Mouse (Mus musculus): ENCODE data around the gene Set. TPM values are rescaled to one million over a fixed set of nuclear protein-coding genes. Genes with fewer than 3 reads are reported as not detected.

The Set gene
- total and polyA plus RNA-seq, 3 experiments: 250 to 973 (median 580) TPM

- TF ChIP-seq E2F4 (IDR thresholded peaks at IDR 0.05; ENCODE audit: borderline replicate concordance, low read depth, low read length) (peak; percentile 46; the same call in 1 of the 2 replicates), NRF1 (IDR thresholded peaks at IDR 0.05; ENCODE audit: insufficient read depth, low read depth, low read length, poor library complexity, severe bottlenecking) (peak; percentile 90), USF2 (IDR thresholded peaks at IDR 0.05; ENCODE audit: borderline replicate concordance in 1 of 2, insufficient read depth in 1 of 2, low read depth in 1 of 2, low read length in 2 of 2) (peak in 1 of 2 experiments; percentile 52; a peak in 1 of 4 replicates), RAD21 (IDR thresholded peaks at IDR 0.05; ENCODE audit: low read depth, low read length) (no peak), ELF1 (IDR thresholded peaks at IDR 0.05; ENCODE audit: low read depth, low read length) (no peak), CHD1 (IDR thresholded peaks at IDR 0.05; ENCODE audit: low read depth, low read length) (no peak)
These were observed 9.1 kb downstream of the Set start (continued) for GRCm38 (mm10) chr2:30066046-30066901.

DNA sequence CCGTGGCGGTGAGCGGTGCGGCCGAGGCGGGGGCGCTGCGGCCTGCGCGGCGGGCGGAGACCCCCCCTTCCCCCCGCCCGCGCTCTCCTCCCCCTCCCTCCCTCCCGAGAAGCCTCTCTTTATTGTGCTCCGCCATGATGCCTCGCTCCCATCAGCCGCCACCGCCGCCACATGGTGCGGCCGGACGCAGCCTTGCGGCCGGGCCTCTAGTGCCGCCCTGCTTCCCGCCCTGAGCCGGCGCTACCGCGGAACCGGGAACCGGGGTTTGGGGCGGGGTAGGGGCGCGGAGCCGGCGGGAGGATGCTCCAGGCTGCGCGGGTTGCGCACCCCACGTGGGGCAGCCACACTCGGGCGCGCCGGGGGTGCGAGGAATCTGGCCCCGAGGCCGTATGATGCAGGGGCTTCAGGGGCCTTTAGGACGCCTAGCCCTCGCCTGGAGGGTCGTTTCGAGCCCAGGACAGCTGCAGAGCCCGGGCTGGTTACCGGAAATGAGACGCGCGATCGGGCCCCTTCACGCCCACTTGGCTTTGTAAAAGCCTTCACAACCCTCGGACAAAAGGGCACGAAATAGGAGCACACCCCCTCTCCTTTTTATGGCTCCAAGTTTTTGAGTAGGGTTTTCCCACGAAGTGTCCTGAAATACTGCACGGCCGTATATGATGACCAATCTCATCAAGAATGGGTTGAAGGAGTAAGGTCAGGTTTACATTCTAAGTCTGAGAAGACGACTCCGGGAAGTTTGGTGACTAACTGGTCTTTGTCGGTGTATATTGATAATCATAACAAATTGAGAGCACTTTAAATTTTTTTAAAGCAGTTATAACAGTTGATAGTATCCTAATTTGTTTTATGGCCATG, 10.1 kb downstream of the Set start:
- no peaks in the 10 kb centered on the region for H3K27me3 ChIP-seq (ENCODE audit: control insufficient read depth in 1 of 2, insufficient read depth in 2 of 2, low read length in 2 of 2)
- DNase-seq (ENCODE audit: low read depth, low spot score): peak; percentile 54
- peak overlapping the region; percentile 100 for H3K9ac ChIP-seq (ENCODE audit: control insufficient read depth, low read depth, low read length, poor library complexity, severe bottlenecking)
- H3K9me3 ChIP-seq (replicated peaks; ENCODE audit: insufficient read depth, low read length): no peaks in the 10 kb centered on the region
- H3K4me3 ChIP-seq (ENCODE audit: control insufficient read depth in 1 of 2, insufficient read depth in 1 of 2, low read depth in 2 of 2, low read length in 2 of 2): peak overlapping the region; percentile 98
- H3K27ac ChIP-seq (ENCODE audit: control insufficient read depth, low read depth, low read length): peak overlapping the region; percentile 85
- peaks cover 17 to 31% of the 10 kb centered on the region in 2 experiments for H3K36me3 ChIP-seq (ENCODE audit: control insufficient read depth in 1 of 2, insufficient read depth in 2 of 2, low read length in 2 of 2)
- peaks cover 65% of the 10 kb centered on the region for H3K79me2 ChIP-seq (ENCODE audit: control insufficient read depth, insufficient read depth, low read length, poor library complexity)
- H3K4me1 ChIP-seq (ENCODE audit: control insufficient read depth in 1 of 2, insufficient read depth in 2 of 2, low read length in 2 of 2): peaks cover 5 to 8% of the 10 kb centered on the region in 2 experiments; a peak in 2 of 4 replicates
- no peak for TF ChIP-seq ZMIZ1 (IDR thresholded peaks at IDR 0.05; ENCODE audit: low read depth, low read length)
- no peak for TF ChIP-seq BHLHE40 (IDR thresholded peaks at IDR 0.05; ENCODE audit: borderline replicate concordance, low read depth, low read length)
- TF ChIP-seq ZC3H11A (IDR thresholded peaks at IDR 0.05; ENCODE audit: low read depth, low read length): no peak
- no peak for TF ChIP-seq TBP (IDR thresholded peaks at IDR 0.05; ENCODE audit: low read depth, low read length)
- no peak for TF ChIP-seq UBTF (IDR thresholded peaks at IDR 0.05; ENCODE audit: borderline replicate concordance, insufficient read depth, low read depth, low read length)
- TF ChIP-seq MEF2A (IDR thresholded peaks at IDR 0.05; ENCODE audit: extremely low read depth, insufficient replicate concordance, low read depth, low read length, poor library complexity, severe bottlenecking): no peak
- TF ChIP-seq MAZ (IDR thresholded peaks at IDR 0.05; ENCODE audit: low read depth, low read length): no peak
- peak; percentile 65 for TF ChIP-seq SIN3A (IDR thresholded peaks at IDR 0.05; ENCODE audit: low read length)
- TF ChIP-seq USF1 (IDR thresholded peaks at IDR 0.05; ENCODE audit: low read depth, low read length): no peak
- no peak for TF ChIP-seq TCF12 (IDR thresholded peaks at IDR 0.05; ENCODE audit: low read depth, low read length)
- TF ChIP-seq ELF1 (IDR thresholded peaks at IDR 0.05; ENCODE audit: low read depth, low read length): no peak
- peak in 1 of 2 experiments; percentile 43; a peak in 1 of 4 replicates for TF ChIP-seq POLR2A (IDR thresholded peaks at IDR 0.05; ENCODE audit: control insufficient read depth in 1 of 2, insufficient read depth in 1 of 2, low read depth in 1 of 2, low read length in 2 of 2, poor library complexity in 1 of 2)
- no peak for TF ChIP-seq POLR2AphosphoS5 (IDR thresholded peaks at IDR 0.05; ENCODE audit: borderline replicate concordance, low read depth, low read length)
- TF ChIP-seq NELFE (IDR thresholded peaks at IDR 0.05; ENCODE audit: low read depth, low read length): no peak
- TF ChIP-seq POLR2AphosphoS2 (IDR thresholded peaks at IDR 0.05; ENCODE audit: low read length): peak; percentile 50
- no peak for TF ChIP-seq E2F4 (IDR thresholded peaks at IDR 0.05; ENCODE audit: borderline replicate concordance, low read depth, low read length)
- no peak for TF ChIP-seq USF2 (IDR thresholded peaks at IDR 0.05; ENCODE audit: borderline replicate concordance in 1 of 2, insufficient read depth in 1 of 2, low read depth in 1 of 2, low read length in 2 of 2)
- no peak for TF ChIP-seq NRF1 (IDR thresholded peaks at IDR 0.05; ENCODE audit: insufficient read depth, low read depth, low read length, poor library complexity, severe bottlenecking)
- no peak for TF ChIP-seq GABPA (IDR thresholded peaks at IDR 0.05; ENCODE audit: low read depth, low read length)
- TF ChIP-seq GATA1 (IDR thresholded peaks at IDR 0.05; ENCODE audit: low read depth, low read length): no peak
- TF ChIP-seq HCFC1 (IDR thresholded peaks at IDR 0.05; ENCODE audit: low read depth, low read length): peak; percentile 23; the same call in 1 of the 2 replicates
- no peak for TF ChIP-seq SMC3 (IDR thresholded peaks at IDR 0.05; ENCODE audit: low read depth, low read length)
- TF ChIP-seq MXI1 (IDR thresholded peaks at IDR 0.05; ENCODE audit: low read depth, low read length): peak; percentile 66; the same call in 1 of the 2 replicates
- no peak for TF ChIP-seq ETS1 (IDR thresholded peaks at IDR 0.05; ENCODE audit: low read depth, low read length)
- no peak for TF ChIP-seq RAD21 (IDR thresholded peaks at IDR 0.05; ENCODE audit: low read depth, low read length)
- TF ChIP-seq ZKSCAN1 (IDR thresholded peaks at IDR 0.05; ENCODE audit: low read depth, low read length): no peak
- no peak for TF ChIP-seq MYB (IDR thresholded peaks at IDR 0.05; ENCODE audit: low read depth, low read length)
- no peak for TF ChIP-seq EP300 (IDR thresholded peaks at IDR 0.05; ENCODE audit: low read depth in 1 of 2, low read length in 2 of 2)
